Mouse (Mus musculus) testis, adult 2 months (tissue): ENCODE results near the gene Elobl.

Source experiments
- CTCF ChIP-seq: fragments of 200-500 bp; IDR thresholded peaks from 2 replicates; pipeline ENCODE4 v1.5.1; 2012; ENCODE audit warnings: low read depth, mild to moderate bottlenecking, inconsistent platforms, low read length, moderate library complexity; ENCODE audit not compliant: control insufficient read depth, insufficient read depth, insufficient replicate concordance
- POLR2A ChIP-seq: fragments of 200-500 bp; IDR thresholded peaks from 2 replicates; pipeline ENCODE4 v1.6.1; 2012; ENCODE audit warnings: low read depth, mild to moderate bottlenecking, inconsistent platforms, low read length, moderate library complexity; ENCODE audit not compliant: control insufficient read depth

- TF ChIP-seq CTCF = no peak
- TF ChIP-seq POLR2A = no peak
Measured at GRCm38 (mm10) chr11:88951576-88951975, 15.2 kb downstream of the Elobl start.
